Mouse (Mus musculus) brain, embryonic 14.5 days (tissue): ENCODE measurements around the gene Bcas1.
A peak's percentile ranks its signal among the peaks of the same experiment; 100 is the strongest.

Source experiments
- CTCF ChIP-seq: fragments of 200-500 bp; IDR thresholded peaks from 2 replicates; pipeline ENCODE4 v1.5.1; 2012; ENCODE audit warnings: inconsistent platforms, mild to moderate bottlenecking, moderate library complexity, borderline replicate concordance; ENCODE audit not compliant: insufficient read depth, insufficient read length; ENCODE audit errors: extremely low read depth
- POLR2A ChIP-seq: fragments of 200-500 bp; IDR thresholded peaks from 2 replicates; pipeline ENCODE4 v1.6.1; 2012; ENCODE audit warnings: mild to moderate bottlenecking, inconsistent platforms, borderline replicate concordance; ENCODE audit not compliant: poor library complexity, insufficient read depth, insufficient read length, severe bottlenecking; ENCODE audit errors: extremely low read depth

GRCm38 (mm10) chr2:170318713-170319532, 108.7 kb downstream of the Bcas1 start:
- peak; percentile 73 for TF ChIP-seq CTCF
- no peak for TF ChIP-seq POLR2A
